Mouse (Mus musculus) thymus, adult 2 months (tissue): ENCODE results near the gene Ceacam2.
"Not testable (repeated sequence)": the region's sequence is repeated elsewhere in the genome, so short reads cannot be mapped to it uniquely, and the experiment has no call there.

ENCODE experiments used
- CTCF ChIP-seq: fragments of 200-500 bp; IDR thresholded peaks from 2 replicates; pipeline ENCODE4 v1.5.1; 2012; ENCODE audit warnings: mild to moderate bottlenecking, control low read depth, low read length, moderate library complexity, borderline replicate concordance; ENCODE audit not compliant: control insufficient read depth, poor library complexity, insufficient read depth; ENCODE audit errors: extremely low read depth
- POLR2A ChIP-seq: fragments of 200-500 bp; IDR thresholded peaks from 2 replicates; pipeline ENCODE4 v1.6.1; 2012; ENCODE audit warnings: mild to moderate bottlenecking, low read length, control low read depth, moderate library complexity; ENCODE audit not compliant: control insufficient read depth, poor library complexity, insufficient read depth; ENCODE audit errors: extremely low read depth

DNA sequence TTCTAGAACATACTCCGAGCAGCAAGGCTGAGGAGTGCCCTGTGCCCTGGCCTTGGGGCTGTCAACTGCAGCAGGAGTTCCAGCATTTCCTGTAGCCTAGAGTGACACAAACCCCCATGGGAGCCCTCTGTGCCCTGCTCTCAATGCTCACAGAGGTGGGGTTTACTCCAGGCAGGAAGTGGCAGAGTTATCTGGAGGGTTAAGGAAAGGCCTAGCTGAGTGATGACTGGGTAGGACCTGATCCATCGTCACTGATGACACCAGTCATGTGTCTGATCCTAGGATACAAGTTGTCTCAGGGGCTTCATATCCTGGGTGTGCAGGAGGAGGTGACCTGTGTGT lies 61.9 kb downstream of the Ceacam2 start:
- not testable (repeated sequence) for TF ChIP-seq CTCF, POLR2A
